Mouse (Mus musculus): Measurements from ENCODE around the gene Ddx10. TPM values are rescaled to one million over a fixed set of nuclear protein-coding genes. Genes with fewer than 3 reads are reported as not detected.

Ddx10 gene
- total and polyA plus RNA-seq, 3 experiments, result 45.1 to 48.4 (median 46.5) TPM

GRCm38 (mm10) chr9:53269466-53269755 is 21.6 kb upstream of the Ddx10 start:
- no peaks in the 10 kb centered on the region for H3K79me2 ChIP-seq (ENCODE audit: control insufficient read depth, insufficient read depth, low read length, poor library complexity)
- H3K4me1 ChIP-seq (ENCODE audit: control insufficient read depth in 1 of 2, insufficient read depth in 2 of 2, low read length in 2 of 2), result no peaks in the 10 kb centered on the region
- H3K27ac ChIP-seq (ENCODE audit: control insufficient read depth, low read depth, low read length), result no peak overlapping the region
- no peaks in the 10 kb centered on the region for H3K36me3 ChIP-seq (ENCODE audit: control insufficient read depth in 1 of 2, insufficient read depth in 2 of 2, low read length in 2 of 2)
- no peak for TF ChIP-seq ELF1 (IDR thresholded peaks at IDR 0.05; ENCODE audit: low read depth, low read length)
- TF ChIP-seq KAT2A (conservative IDR thresholded peaks at IDR 0.05; ENCODE audit: low read depth, low read length), result no peak
- no peak for TF ChIP-seq NRF1 (IDR thresholded peaks at IDR 0.05; ENCODE audit: insufficient read depth, low read depth, low read length, poor library complexity, severe bottlenecking)
- TF ChIP-seq JUND (IDR thresholded peaks at IDR 0.05; ENCODE audit: low read depth, low read length), result no peak
- TF ChIP-seq ZC3H11A (IDR thresholded peaks at IDR 0.05; ENCODE audit: low read depth, low read length), result no peak
- TF ChIP-seq POLR2AphosphoS2 (IDR thresholded peaks at IDR 0.05; ENCODE audit: low read length), result no peak
- TF ChIP-seq USF2 (IDR thresholded peaks at IDR 0.05; ENCODE audit: borderline replicate concordance in 1 of 2, insufficient read depth in 1 of 2, low read depth in 1 of 2, low read length in 2 of 2), result no peak
- TF ChIP-seq MAX (IDR thresholded peaks at IDR 0.05; ENCODE audit: low read length), result no peak
- no peak for TF ChIP-seq NELFE (IDR thresholded peaks at IDR 0.05; ENCODE audit: low read depth, low read length)
- no peak for TF ChIP-seq MYC (IDR thresholded peaks at IDR 0.05; ENCODE audit: low read depth, low read length)
- no peak for TF ChIP-seq MYB (IDR thresholded peaks at IDR 0.05; ENCODE audit: low read depth, low read length)
- no peak for TF ChIP-seq MAFK (IDR thresholded peaks at IDR 0.05; ENCODE audit: borderline replicate concordance, low read depth, low read length)
- no peak for TF ChIP-seq CTCF (IDR thresholded peaks at IDR 0.05 in 2 of 3, conservative IDR thresholded peaks at IDR 0.05 in 1 of 3; ENCODE audit: control insufficient read depth in 1 of 3, insufficient read depth in 1 of 3, low read depth in 2 of 3, low read length in 3 of 3, poor library complexity in 1 of 3, severe bottlenecking in 1 of 3)
- no peak for TF ChIP-seq RCOR1 (IDR thresholded peaks at IDR 0.05; ENCODE audit: low read depth, low read length)
- no peak for TF ChIP-seq MAZ (IDR thresholded peaks at IDR 0.05; ENCODE audit: low read depth, low read length)
- TF ChIP-seq BHLHE40 (IDR thresholded peaks at IDR 0.05; ENCODE audit: borderline replicate concordance, low read depth, low read length), result no peak
- no peak for TF ChIP-seq E2F4 (IDR thresholded peaks at IDR 0.05; ENCODE audit: borderline replicate concordance, low read depth, low read length)
- no peak for TF ChIP-seq SIN3A (IDR thresholded peaks at IDR 0.05; ENCODE audit: low read length)
- no peak for TF ChIP-seq UBTF (IDR thresholded peaks at IDR 0.05; ENCODE audit: borderline replicate concordance, insufficient read depth, low read depth, low read length)
- TF ChIP-seq RAD21 (IDR thresholded peaks at IDR 0.05; ENCODE audit: low read depth, low read length), result no peak
- DNase-seq (ENCODE audit: low read depth, low spot score), result no peak
- no peak overlapping the region for H3K9ac ChIP-seq (ENCODE audit: control insufficient read depth, low read depth, low read length, poor library complexity, severe bottlenecking)
- no peaks in the 10 kb centered on the region for H3K9me3 ChIP-seq (replicated peaks; ENCODE audit: insufficient read depth, low read length)
- peaks cover 4 to 5% of the 10 kb centered on the region in 2 experiments; a peak in 3 of 4 replicates for H3K27me3 ChIP-seq (ENCODE audit: control insufficient read depth in 1 of 2, insufficient read depth in 2 of 2, low read length in 2 of 2)
- no peak overlapping the region for H3K4me3 ChIP-seq (ENCODE audit: control insufficient read depth in 1 of 2, insufficient read depth in 1 of 2, low read depth in 2 of 2, low read length in 2 of 2)

GRCm38 (mm10) chr9:53268731-53269465 is 21.0 kb upstream of the Ddx10 start:
- Histone ChIP-seq H3K4me1 (ENCODE audit: control insufficient read depth in 1 of 2, insufficient read depth in 2 of 2, low read length in 2 of 2) (no peaks in the 10 kb centered on the region), H3K9me3 (replicated peaks; ENCODE audit: insufficient read depth, low read length) (no peaks in the 10 kb centered on the region), H3K79me2 (ENCODE audit: control insufficient read depth, insufficient read depth, low read length, poor library complexity) (no peaks in the 10 kb centered on the region), H3K4me3 (ENCODE audit: control insufficient read depth in 1 of 2, insufficient read depth in 1 of 2, low read depth in 2 of 2, low read length in 2 of 2) (no peak overlapping the region), H3K27me3 (ENCODE audit: control insufficient read depth in 1 of 2, insufficient read depth in 2 of 2, low read length in 2 of 2) (peaks cover 4 to 5% of the 10 kb centered on the region in 2 experiments; a peak in 3 of 4 replicates), H3K27ac (ENCODE audit: control insufficient read depth, low read depth, low read length) (no peak overlapping the region), H3K36me3 (ENCODE audit: control insufficient read depth in 1 of 2, insufficient read depth in 2 of 2, low read length in 2 of 2) (no peaks in the 10 kb centered on the region), H3K9ac (ENCODE audit: control insufficient read depth, low read depth, low read length, poor library complexity, severe bottlenecking) (no peak overlapping the region)
- DNase-seq (ENCODE audit: low read depth, low spot score), result peak; percentile 62
- TF ChIP-seq ZKSCAN1 (IDR thresholded peaks at IDR 0.05; ENCODE audit: low read depth, low read length) (no peak), GATA1 (IDR thresholded peaks at IDR 0.05; ENCODE audit: low read depth, low read length) (peak; percentile 20; the same call in 1 of the 2 replicates), POLR2A (IDR thresholded peaks at IDR 0.05; ENCODE audit: control insufficient read depth in 1 of 2, insufficient read depth in 1 of 2, low read depth in 1 of 2, low read length in 2 of 2, poor library complexity in 1 of 2) (no peak), BHLHE40 (IDR thresholded peaks at IDR 0.05; ENCODE audit: borderline replicate concordance, low read depth, low read length) (no peak), JUND (IDR thresholded peaks at IDR 0.05; ENCODE audit: low read depth, low read length) (no peak), SMC3 (IDR thresholded peaks at IDR 0.05; ENCODE audit: low read depth, low read length) (peak; percentile 53), POLR2AphosphoS2 (IDR thresholded peaks at IDR 0.05; ENCODE audit: low read length) (no peak), NELFE (IDR thresholded peaks at IDR 0.05; ENCODE audit: low read depth, low read length) (no peak), CTCF (IDR thresholded peaks at IDR 0.05 in 2 of 3, conservative IDR thresholded peaks at IDR 0.05 in 1 of 3; ENCODE audit: control insufficient read depth in 1 of 3, insufficient read depth in 1 of 3, low read depth in 2 of 3, low read length in 3 of 3, poor library complexity in 1 of 3, severe bottlenecking in 1 of 3) (peak in 2 of 3 experiments; percentile 22 to 58; a peak in 3 of 6 replicates), CHD2 (IDR thresholded peaks at IDR 0.05; ENCODE audit: low read length) (no peak), MAZ (IDR thresholded peaks at IDR 0.05; ENCODE audit: low read depth, low read length) (no peak), CHD1 (IDR thresholded peaks at IDR 0.05; ENCODE audit: low read depth, low read length) (no peak), ZMIZ1 (IDR thresholded peaks at IDR 0.05; ENCODE audit: low read depth, low read length) (no peak), MYC (IDR thresholded peaks at IDR 0.05; ENCODE audit: low read depth, low read length) (no peak), NRF1 (IDR thresholded peaks at IDR 0.05; ENCODE audit: insufficient read depth, low read depth, low read length, poor library complexity, severe bottlenecking) (no peak), E2F4 (IDR thresholded peaks at IDR 0.05; ENCODE audit: borderline replicate concordance, low read depth, low read length) (no peak), ELF1 (IDR thresholded peaks at IDR 0.05; ENCODE audit: low read depth, low read length) (no peak), USF1 (IDR thresholded peaks at IDR 0.05; ENCODE audit: low read depth, low read length) (no peak), SIN3A (IDR thresholded peaks at IDR 0.05; ENCODE audit: low read length) (no peak), RAD21 (IDR thresholded peaks at IDR 0.05; ENCODE audit: low read depth, low read length) (peak; percentile 11), ZC3H11A (IDR thresholded peaks at IDR 0.05; ENCODE audit: low read depth, low read length) (no peak)

Data from MEL (cell line).